Mouse (Mus musculus): ENCODE measurements around the gene Gdf1. TPM values are rescaled to one million over a fixed set of nuclear protein-coding genes. Genes with fewer than 3 reads are reported as not detected.

Gdf1 gene
- polyA plus RNA-seq, 1 experiment from 2014 or later = 9.5 TPM

DNA sequence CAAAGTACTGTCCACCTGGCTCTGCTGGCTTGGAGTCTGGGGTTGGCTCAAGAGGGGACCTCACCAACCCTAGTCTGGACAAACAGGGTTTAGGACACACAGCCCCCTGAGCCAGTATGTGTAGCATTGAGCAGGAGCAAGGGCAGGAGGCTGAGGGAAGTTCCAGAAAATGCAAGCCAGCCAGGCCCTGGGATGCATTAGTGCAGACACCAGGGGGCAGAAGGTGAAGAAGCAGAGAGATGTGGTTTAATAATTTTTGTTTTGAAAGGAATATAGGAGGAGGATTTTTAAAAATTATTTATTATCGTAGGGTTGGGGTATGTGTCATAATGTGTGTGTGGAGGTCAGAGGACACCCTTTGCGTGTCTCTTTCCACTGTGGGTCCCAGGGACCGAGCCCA lies 5.9 kb upstream of the Gdf1 start:
- Histone ChIP-seq H3K27ac (ENCODE audit: low read depth, low read length) (no peak overlapping the region), H3K4me2 (ENCODE audit: low read length) (no peak overlapping the region), H3K27me3 (replicated peaks; ENCODE audit: control insufficient read depth, insufficient read depth, low read length) (no peaks in the 10 kb centered on the region), H3K36me3 (ENCODE audit: control insufficient read depth, insufficient read depth, low read length) (peaks cover 32% of the 10 kb centered on the region), H3K4me3 (ENCODE audit: low read length) (no peak overlapping the region), H3K9ac (ENCODE audit: low read depth, low read length) (no peak overlapping the region), H3K9me3 (ENCODE audit: control insufficient read depth, low read length) (no peaks in the 10 kb centered on the region), H3K4me1 (ENCODE audit: control insufficient read depth, insufficient read depth, low read depth, low read length) (no peaks in the 10 kb centered on the region)
- ATAC-seq = no peak
- 96% methylated on average over 3 of the region's 3 CpGs for WGBS

DNA sequence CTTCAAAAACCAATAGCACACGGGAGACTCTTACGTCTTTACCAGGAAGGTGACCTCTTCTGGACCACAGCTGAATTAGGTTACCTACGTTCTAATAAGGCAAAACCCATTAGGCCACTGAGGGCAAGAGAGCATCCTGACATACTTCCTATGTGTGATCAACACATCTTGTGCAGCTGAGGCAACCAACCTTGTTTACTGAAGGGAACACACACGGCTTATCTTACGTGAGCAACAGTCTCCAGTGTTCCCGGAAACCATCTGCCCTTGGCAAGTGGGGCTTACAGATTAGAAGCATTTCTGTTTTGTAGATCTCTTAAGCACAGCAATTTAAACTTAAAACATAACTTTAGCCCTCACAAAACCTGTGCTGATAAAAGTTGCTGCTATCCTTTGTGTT lies 2.1 kb upstream of the Gdf1 start:
- WGBS = 94% methylated on average over 6 of the region's 6 CpGs
- no peak overlapping the region for H3K9ac ChIP-seq (ENCODE audit: low read depth, low read length)
- no peak overlapping the region for H3K4me2 ChIP-seq (ENCODE audit: low read length)
- no peak overlapping the region for H3K4me3 ChIP-seq (ENCODE audit: low read length)
- H3K36me3 ChIP-seq (ENCODE audit: control insufficient read depth, insufficient read depth, low read length) = peaks cover 32% of the 10 kb centered on the region
- H3K27me3 ChIP-seq (replicated peaks; ENCODE audit: control insufficient read depth, insufficient read depth, low read length) = no peaks in the 10 kb centered on the region; the same call in 1 of the 2 replicates
- no peak for ATAC-seq
- no peak overlapping the region for H3K27ac ChIP-seq (ENCODE audit: low read depth, low read length)
- no peaks in the 10 kb centered on the region for H3K9me3 ChIP-seq (ENCODE audit: control insufficient read depth, low read length)
- peaks cover 15% of the 10 kb centered on the region for H3K4me1 ChIP-seq (ENCODE audit: control insufficient read depth, insufficient read depth, low read depth, low read length)

DNA sequence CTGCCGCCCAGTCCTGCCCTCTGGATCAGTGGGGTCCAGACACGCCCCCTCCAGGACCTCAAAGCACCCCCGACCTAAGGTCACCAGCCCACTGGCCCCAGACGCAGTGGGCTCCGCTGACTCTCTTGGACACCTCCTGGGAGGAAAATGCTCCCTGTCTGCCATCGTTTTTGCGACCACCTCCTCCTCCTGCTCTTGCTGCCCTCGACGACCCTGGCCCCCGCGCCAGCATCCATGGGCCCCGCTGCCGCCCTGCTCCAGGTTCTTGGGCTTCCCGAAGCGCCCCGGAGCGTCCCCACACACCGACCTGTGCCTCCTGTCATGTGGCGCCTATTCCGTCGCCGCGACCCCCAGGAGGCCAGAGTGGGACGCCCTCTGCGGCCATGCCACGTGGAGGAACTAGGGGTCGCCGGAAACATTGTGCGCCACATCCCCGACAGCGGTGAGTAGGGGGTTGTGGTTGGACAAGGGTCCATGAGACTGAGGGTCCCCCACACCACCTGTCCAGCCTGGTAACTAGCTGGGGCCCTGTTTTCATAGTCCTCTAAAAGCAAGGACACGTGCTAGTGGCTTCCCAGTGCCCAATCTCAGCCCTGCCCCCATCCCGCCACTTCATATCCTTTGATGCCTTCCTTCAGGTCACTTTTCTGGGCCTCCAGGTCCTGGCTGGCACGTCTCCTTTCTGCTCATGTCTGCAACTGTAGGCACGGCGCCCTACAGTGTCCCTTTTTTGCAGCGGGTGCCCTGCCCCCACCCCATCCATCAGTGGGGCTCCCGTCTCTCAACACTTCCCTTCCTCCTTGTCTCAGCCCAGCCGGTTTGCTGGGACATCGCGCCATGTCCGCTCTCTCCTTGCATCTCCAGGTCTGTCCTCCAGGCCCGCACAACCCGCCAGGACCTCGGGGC lies 471 bp downstream of the Gdf1 start:
- Histone ChIP-seq H3K4me2 (ENCODE audit: low read length) (peak overlapping the region; percentile 12), H3K27me3 (replicated peaks; ENCODE audit: control insufficient read depth, insufficient read depth, low read length) (no peaks in the 10 kb centered on the region; the same call in 1 of the 2 replicates), H3K4me1 (ENCODE audit: control insufficient read depth, insufficient read depth, low read depth, low read length) (peaks cover 15% of the 10 kb centered on the region), H3K4me3 (ENCODE audit: low read length) (no peak overlapping the region), H3K9ac (ENCODE audit: low read depth, low read length) (peak overlapping the region; percentile 22; the same call in 1 of the 2 replicates), H3K27ac (ENCODE audit: low read depth, low read length) (no peak overlapping the region), H3K9me3 (ENCODE audit: control insufficient read depth, low read length) (no peaks in the 10 kb centered on the region), H3K36me3 (ENCODE audit: control insufficient read depth, insufficient read depth, low read length) (peaks cover 47% of the 10 kb centered on the region)
- peak; percentile 14; the same call in 1 of the 2 replicates for ATAC-seq
- WGBS = 10% methylated on average over 45 of the region's 45 CpGs

- 21% methylated on average over 51 of the region's 53 CpGs for WGBS
- Histone ChIP-seq H3K9ac (ENCODE audit: low read depth, low read length) (no peak overlapping the region; the same call in 1 of the 2 replicates), H3K36me3 (ENCODE audit: control insufficient read depth, insufficient read depth, low read length) (peaks cover 51% of the 10 kb centered on the region), H3K27me3 (replicated peaks; ENCODE audit: control insufficient read depth, insufficient read depth, low read length) (no peaks in the 10 kb centered on the region; the same call in 1 of the 2 replicates), H3K27ac (ENCODE audit: low read depth, low read length) (peak overlapping the region; percentile 29; the same call in 1 of the 2 replicates), H3K9me3 (ENCODE audit: control insufficient read depth, low read length) (no peaks in the 10 kb centered on the region), H3K4me3 (ENCODE audit: low read length) (peak overlapping the region; percentile 3; the same call in 1 of the 2 replicates), H3K4me2 (ENCODE audit: low read length) (peak overlapping the region; percentile 12), H3K4me1 (ENCODE audit: control insufficient read depth, insufficient read depth, low read depth, low read length) (peaks cover 15% of the 10 kb centered on the region)
- ATAC-seq = peak; percentile 82
Observed at GRCm38 (mm10) chr8:70330741-70331364, 1.2 kb downstream of the Gdf1 start.

GRCm38 (mm10) chr8:70331526-70331925 lies 1.9 kb downstream of the Gdf1 start:
- ATAC-seq = no peak
- peaks cover 15% of the 10 kb centered on the region for H3K4me1 ChIP-seq (ENCODE audit: control insufficient read depth, insufficient read depth, low read depth, low read length)
- no peak overlapping the region for H3K9ac ChIP-seq (ENCODE audit: low read depth, low read length)
- peaks cover 58% of the 10 kb centered on the region for H3K36me3 ChIP-seq (ENCODE audit: control insufficient read depth, insufficient read depth, low read length)
- no peaks in the 10 kb centered on the region; the same call in 1 of the 2 replicates for H3K27me3 ChIP-seq (replicated peaks; ENCODE audit: control insufficient read depth, insufficient read depth, low read length)
- H3K4me2 ChIP-seq (ENCODE audit: low read length) = no peak overlapping the region
- no peak overlapping the region; the same call in 1 of the 2 replicates for H3K27ac ChIP-seq (ENCODE audit: low read depth, low read length)
- no peaks in the 10 kb centered on the region for H3K9me3 ChIP-seq (ENCODE audit: control insufficient read depth, low read length)
- no peak overlapping the region for H3K4me3 ChIP-seq (ENCODE audit: low read length)
- WGBS = 50% methylated on average over 19 of the region's 19 CpGs

DNA sequence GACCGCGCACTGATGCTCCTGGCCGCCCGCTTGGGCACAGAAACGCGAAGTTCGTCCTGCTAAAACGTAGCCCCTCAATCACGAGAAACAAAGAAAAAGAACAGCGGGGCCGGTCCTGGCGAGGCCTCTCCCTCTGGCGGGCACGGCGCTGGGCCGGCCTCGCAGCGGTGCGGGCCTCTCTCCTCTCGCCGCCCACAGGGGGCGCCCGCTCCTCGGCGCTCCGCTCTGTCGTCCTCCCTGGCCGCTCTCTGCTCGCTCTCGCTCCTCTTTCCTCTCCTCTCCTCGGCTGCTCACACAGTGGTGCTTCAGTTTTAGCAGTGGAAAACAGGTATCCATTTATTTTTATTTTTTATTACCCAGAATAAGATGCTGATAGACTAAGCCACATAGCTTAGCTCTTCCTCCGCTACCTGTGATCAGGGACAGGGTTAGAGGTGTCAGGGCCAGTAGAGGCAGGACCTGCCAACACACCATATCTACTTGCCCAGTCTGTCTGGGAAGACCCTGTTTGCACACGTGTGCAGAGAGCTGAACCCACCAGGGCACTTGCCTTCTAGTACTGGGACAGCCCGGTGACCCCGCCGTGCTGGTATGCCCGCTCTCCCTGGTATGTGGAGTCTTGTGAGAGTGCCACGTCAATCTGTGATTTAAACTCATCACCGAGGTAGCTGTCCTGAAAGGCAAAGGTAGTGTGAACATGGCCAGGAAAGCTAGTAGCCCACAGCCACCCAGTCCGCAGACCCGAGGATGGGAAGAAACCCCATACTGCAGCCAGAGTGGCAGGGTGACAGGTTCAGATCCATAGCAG lies 2.7 kb downstream of the Gdf1 start:
- ATAC-seq = peak; percentile 80
- H3K27me3 ChIP-seq (replicated peaks; ENCODE audit: control insufficient read depth, insufficient read depth, low read length) = no peaks in the 10 kb centered on the region; the same call in 1 of the 2 replicates
- H3K9ac ChIP-seq (ENCODE audit: low read depth, low read length) = no peak overlapping the region
- H3K4me1 ChIP-seq (ENCODE audit: control insufficient read depth, insufficient read depth, low read depth, low read length) = peaks cover 15% of the 10 kb centered on the region
- H3K36me3 ChIP-seq (ENCODE audit: control insufficient read depth, insufficient read depth, low read length) = peaks cover 63% of the 10 kb centered on the region
- no peak overlapping the region for H3K4me2 ChIP-seq (ENCODE audit: low read length)
- no peak overlapping the region for H3K4me3 ChIP-seq (ENCODE audit: low read length)
- H3K9me3 ChIP-seq (ENCODE audit: control insufficient read depth, low read length) = no peaks in the 10 kb centered on the region
- WGBS = 23% methylated on average over 40 of the region's 41 CpGs
- H3K27ac ChIP-seq (ENCODE audit: low read depth, low read length) = no peak overlapping the region

DNA sequence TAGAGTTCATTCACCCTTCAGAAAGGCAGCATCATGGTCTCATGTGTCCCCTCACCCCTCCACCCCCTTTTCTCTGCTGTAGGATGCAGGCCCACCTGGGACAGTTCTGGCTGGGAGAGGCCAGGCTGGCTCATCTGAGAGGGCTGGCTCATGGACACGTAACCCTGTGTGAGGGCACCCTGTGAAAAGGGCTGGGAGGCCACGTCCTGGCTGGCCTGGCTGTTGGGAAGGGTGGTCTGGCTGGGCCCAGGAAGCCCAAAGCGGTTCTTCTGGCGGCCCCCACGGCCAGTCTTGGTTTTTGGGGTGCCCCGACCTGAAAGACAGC lies 3.2 kb downstream of the Gdf1 start:
- no peak overlapping the region for H3K4me2 ChIP-seq (ENCODE audit: low read length)
- H3K9ac ChIP-seq (ENCODE audit: low read depth, low read length) = no peak overlapping the region
- no peaks in the 10 kb centered on the region; the same call in 1 of the 2 replicates for H3K27me3 ChIP-seq (replicated peaks; ENCODE audit: control insufficient read depth, insufficient read depth, low read length)
- no peak overlapping the region for H3K4me3 ChIP-seq (ENCODE audit: low read length)
- H3K9me3 ChIP-seq (ENCODE audit: control insufficient read depth, low read length) = no peaks in the 10 kb centered on the region
- 98% methylated on average over 6 of the region's 6 CpGs for WGBS
- peaks cover 65% of the 10 kb centered on the region for H3K36me3 ChIP-seq (ENCODE audit: control insufficient read depth, insufficient read depth, low read length)
- H3K27ac ChIP-seq (ENCODE audit: low read depth, low read length) = no peak overlapping the region
- H3K4me1 ChIP-seq (ENCODE audit: control insufficient read depth, insufficient read depth, low read depth, low read length) = peaks cover 15% of the 10 kb centered on the region
- ATAC-seq = no peak

DNA sequence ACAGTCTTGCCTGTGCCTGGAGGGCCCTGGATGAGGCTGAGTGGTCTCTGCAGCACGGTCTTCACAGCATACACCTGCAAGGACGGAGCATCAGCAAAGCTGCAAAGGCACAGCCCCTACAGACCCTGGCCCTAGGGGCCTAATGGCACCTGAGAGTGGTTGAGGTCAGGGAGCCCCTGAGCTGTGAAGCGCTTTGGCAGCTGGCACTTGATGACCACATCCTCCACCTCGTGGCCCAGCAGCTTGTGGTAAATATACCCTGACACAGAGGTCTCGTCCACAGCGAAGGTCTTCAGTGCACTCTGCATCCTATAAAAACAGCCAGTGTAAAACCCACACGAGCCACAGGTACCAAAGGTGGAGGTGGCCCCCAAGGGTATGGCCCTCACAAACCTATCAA lies 9.3 kb downstream of the Gdf1 start:
- Histone ChIP-seq H3K27ac (ENCODE audit: low read depth, low read length) (no peak overlapping the region), H3K9me3 (ENCODE audit: control insufficient read depth, low read length) (no peaks in the 10 kb centered on the region), H3K4me3 (ENCODE audit: low read length) (no peak overlapping the region), H3K4me2 (ENCODE audit: low read length) (no peak overlapping the region), H3K9ac (ENCODE audit: low read depth, low read length) (no peak overlapping the region), H3K36me3 (ENCODE audit: control insufficient read depth, insufficient read depth, low read length) (peaks cover 68% of the 10 kb centered on the region), H3K27me3 (replicated peaks; ENCODE audit: control insufficient read depth, insufficient read depth, low read length) (no peaks in the 10 kb centered on the region), H3K4me1 (ENCODE audit: control insufficient read depth, insufficient read depth, low read depth, low read length) (no peaks in the 10 kb centered on the region)
- no peak for ATAC-seq
- WGBS = 95% methylated on average over 7 of the region's 7 CpGs
